Mouse (Mus musculus) forebrain, embryonic 15.5 days (tissue): ENCODE results near the gene Slc48a1. TPM values are rescaled to one million over a fixed set of nuclear protein-coding genes. Genes with fewer than 3 reads are reported as not detected.
A peak's percentile ranks its signal among the peaks of the same experiment; 100 is the strongest.

Source experiments
- ATAC-seq: fragments of 200-750 bp; cut with Nextera tagmentation; replicated peaks from 2 replicates; pipeline ENCODE4 v1.8.0; 2017; ENCODE audit warnings: mild to moderate bottlenecking, moderate TSS enrichment, moderate library complexity
- H3K27ac ChIP-seq: fragments of 300-500 bp; sonication (generic); replicated peaks from 2 replicates; pipeline ENCODE4 v1.5.1; 2015; ENCODE audit warnings: mild to moderate bottlenecking, inconsistent platforms
- H3K27me3 ChIP-seq: fragments of 300-500 bp; sonication (generic); 2 replicates; pipeline ENCODE4 v1.6.1; 2015; ENCODE audit warnings: inconsistent platforms
- H3K36me3 ChIP-seq: fragments of 300-500 bp; sonication (generic); 2 replicates; pipeline ENCODE4 v1.6.1; 2015; ENCODE audit warnings: mild to moderate bottlenecking, inconsistent platforms
- H3K4me1 ChIP-seq: fragments of 300-500 bp; sonication (generic); 2 replicates; pipeline ENCODE4 v1.6.1; 2015; ENCODE audit warnings: inconsistent platforms
- H3K4me2 ChIP-seq: fragments of 300-500 bp; sonication (generic); replicated peaks from 2 replicates; pipeline ENCODE4 v1.6.1; 2015; ENCODE audit warnings: mild to moderate bottlenecking, inconsistent platforms
- H3K4me3 ChIP-seq: fragments of 300-500 bp; sonication (generic); 2 replicates; pipeline ENCODE4 v1.5.1; 2015; ENCODE audit warnings: mild to moderate bottlenecking, inconsistent platforms
- H3K9ac ChIP-seq: fragments of 300-500 bp; sonication (generic); replicated peaks from 2 replicates; pipeline ENCODE4 v1.6.1; 2015; ENCODE audit warnings: mild to moderate bottlenecking, inconsistent platforms
- H3K9me3 ChIP-seq: fragments of 300-500 bp; sonication (generic); 2 replicates; pipeline ENCODE4 v1.6.1; 2016; ENCODE audit warnings: inconsistent platforms
- WGBS: fragments of 180-500 bp; shearing (Covaris S2); methylation state at CpG from one replicate; pipeline ENCODE4 v1.1.7; 2015; ENCODE audit warnings: mixed read lengths; 5-methylcytosine and 5-hydroxymethylcytosine counted together
- polyA plus RNA-seq: library from polyadenylated mRNA; unstranded; fragments of >200 nt; fragmentation: Nextera tagmentation; extraction: Ambion mirVana; gene quantifications from 2 replicates; pipeline ENCODE4 v1.2.1, GENCODE M21; 2015

The Slc48a1 gene
- polyA plus RNA-seq, 1 experiment from 2014 or later, result 64.9 TPM

GRCm38 (mm10) chr15:97755361-97755760 is 23.0 kb upstream of the Slc48a1 start:
- H3K9me3 ChIP-seq, result no peaks in the 10 kb centered on the region
- WGBS, result 58% methylated on average over 8 of the region's 8 CpGs
- no peaks in the 10 kb centered on the region for H3K27me3 ChIP-seq
- no peak overlapping the region for H3K4me3 ChIP-seq
- H3K4me2 ChIP-seq, result no peak overlapping the region
- no peak overlapping the region for H3K9ac ChIP-seq
- H3K27ac ChIP-seq, result no peak overlapping the region
- H3K4me1 ChIP-seq, result peaks cover 8% of the 10 kb centered on the region
- no peaks in the 10 kb centered on the region for H3K36me3 ChIP-seq
- no peak for ATAC-seq

- Histone ChIP-seq H3K4me3 (no peak overlapping the region), H3K4me1 (no peaks in the 10 kb centered on the region), H3K9ac (no peak overlapping the region), H3K27me3 (peaks cover 3% of the 10 kb centered on the region; the same call in 1 of the 2 replicates), H3K36me3 (no peaks in the 10 kb centered on the region), H3K9me3 (no peaks in the 10 kb centered on the region), H3K4me2 (no peak overlapping the region), H3K27ac (no peak overlapping the region)
- no peak for ATAC-seq
- 87% methylated on average over 9 of the region's 9 CpGs for WGBS
Observed at GRCm38 (mm10) chr15:97760006-97760405, 18.3 kb upstream of the Slc48a1 start.

DNA sequence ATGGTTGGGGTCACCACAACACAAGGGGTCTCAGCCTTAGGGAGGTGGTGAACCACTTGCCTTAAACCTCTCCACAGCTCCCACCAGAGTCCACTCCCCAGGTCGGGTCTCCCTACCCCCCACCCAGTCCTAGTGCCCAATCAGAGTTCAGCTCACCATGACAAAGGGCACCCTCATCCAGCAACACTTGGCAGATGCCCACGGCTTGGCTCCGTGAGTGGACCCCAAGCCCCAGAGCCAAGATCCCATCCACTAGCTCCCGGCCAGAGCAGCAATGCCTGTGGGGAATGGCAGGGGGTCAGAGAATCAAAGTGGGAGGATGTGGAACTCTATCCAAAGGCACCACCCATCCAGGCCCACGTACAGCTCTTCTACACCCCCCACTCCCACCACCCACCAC is 17.4 kb upstream of the Slc48a1 start:
- peaks cover 6% of the 10 kb centered on the region; the same call in 1 of the 2 replicates for H3K4me1 ChIP-seq
- no peak for ATAC-seq
- H3K27me3 ChIP-seq, result peaks cover 3% of the 10 kb centered on the region; the same call in 1 of the 2 replicates
- H3K9me3 ChIP-seq, result no peaks in the 10 kb centered on the region
- H3K4me3 ChIP-seq, result no peak overlapping the region
- no peak overlapping the region for H3K4me2 ChIP-seq
- H3K36me3 ChIP-seq, result no peaks in the 10 kb centered on the region
- no peak overlapping the region for H3K27ac ChIP-seq
- 57% methylated on average over 5 of the region's 5 CpGs for WGBS
- H3K9ac ChIP-seq, result no peak overlapping the region

- WGBS, result 35% methylated on average over 13 of the region's 13 CpGs
- H3K4me1 ChIP-seq, result peaks cover 11% of the 10 kb centered on the region
Observed at GRCm38 (mm10) chr15:97761438-97761837, 16.9 kb upstream of the Slc48a1 start.

DNA sequence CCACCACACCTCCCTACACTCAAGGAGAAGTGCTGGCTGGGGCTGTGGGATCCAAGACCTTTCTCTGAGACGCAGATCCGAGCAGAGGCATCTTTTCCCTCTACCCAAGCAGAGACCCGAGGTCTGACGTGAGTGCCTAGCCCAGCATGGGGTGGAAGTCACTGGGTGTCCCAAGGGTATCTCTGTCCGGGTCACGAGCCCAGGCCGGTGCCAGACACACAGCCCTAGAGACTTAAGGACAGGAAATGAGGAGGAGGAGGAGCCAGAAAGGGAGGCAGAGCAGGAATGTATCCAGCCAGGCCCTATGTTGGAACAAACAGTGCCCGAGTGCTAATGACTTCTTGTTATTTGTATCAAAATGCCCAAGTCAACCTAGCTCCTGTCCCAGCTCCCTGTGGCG is 15.6 kb upstream of the Slc48a1 start:
- Histone ChIP-seq H3K9ac (no peak overlapping the region), H3K27me3 (peaks cover 9% of the 10 kb centered on the region), H3K36me3 (no peaks in the 10 kb centered on the region), H3K4me2 (no peak overlapping the region), H3K4me3 (no peak overlapping the region), H3K27ac (no peak overlapping the region), H3K4me1 (peaks cover 24% of the 10 kb centered on the region), H3K9me3 (no peaks in the 10 kb centered on the region)
- WGBS, result 77% methylated on average over 9 of the region's 9 CpGs
- no peak for ATAC-seq

More at GRCm38 (mm10) chr15:97761438-97761837, 16.9 kb upstream of the Slc48a1 start:
- Histone ChIP-seq H3K4me3 (no peak overlapping the region), H3K27me3 (peaks cover 4% of the 10 kb centered on the region; the same call in 1 of the 2 replicates), H3K4me2 (no peak overlapping the region), H3K9ac (no peak overlapping the region), H3K27ac (no peak overlapping the region), H3K9me3 (no peaks in the 10 kb centered on the region), H3K36me3 (no peaks in the 10 kb centered on the region)
- ATAC-seq, result no peak

GRCm38 (mm10) chr15:97763256-97764049 is 14.9 kb upstream of the Slc48a1 start:
- no peak for ATAC-seq
- H3K4me1 ChIP-seq, result peaks cover 31% of the 10 kb centered on the region
- H3K27ac ChIP-seq, result no peak overlapping the region
- 65% methylated on average over 9 of the region's 9 CpGs for WGBS
- H3K9me3 ChIP-seq, result no peaks in the 10 kb centered on the region
- H3K27me3 ChIP-seq, result peaks cover 9% of the 10 kb centered on the region
- no peaks in the 10 kb centered on the region for H3K36me3 ChIP-seq
- H3K4me2 ChIP-seq, result no peak overlapping the region
- H3K4me3 ChIP-seq, result no peak overlapping the region
- no peak overlapping the region for H3K9ac ChIP-seq

GRCm38 (mm10) chr15:97764532-97764931 is 13.8 kb upstream of the Slc48a1 start:
- 89% methylated on average over 2 of the region's 2 CpGs for WGBS
- Histone ChIP-seq H3K4me2 (no peak overlapping the region), H3K4me3 (no peak overlapping the region), H3K36me3 (no peaks in the 10 kb centered on the region), H3K4me1 (peaks cover 32% of the 10 kb centered on the region), H3K9me3 (no peaks in the 10 kb centered on the region), H3K27ac (no peak overlapping the region), H3K9ac (no peak overlapping the region), H3K27me3 (peaks cover 17% of the 10 kb centered on the region)
- ATAC-seq, result no peak

GRCm38 (mm10) chr15:97765090-97765794 is 13.1 kb upstream of the Slc48a1 start:
- Histone ChIP-seq H3K4me1 (peaks cover 32% of the 10 kb centered on the region), H3K4me2 (0 out of 2 replicates have a peak overlapping the region, but pooled peaks have one; percentile 1), H3K9me3 (no peaks in the 10 kb centered on the region), H3K27ac (no peak overlapping the region), H3K4me3 (no peak overlapping the region), H3K9ac (no peak overlapping the region), H3K36me3 (no peaks in the 10 kb centered on the region), H3K27me3 (peaks cover 21% of the 10 kb centered on the region)
- ATAC-seq, result no peak
- WGBS, result 39% methylated on average over 13 of the region's 13 CpGs

- H3K9me3 ChIP-seq, result no peaks in the 10 kb centered on the region
- H3K4me3 ChIP-seq, result peak overlapping the region; percentile 46
- WGBS, result 4% methylated on average over 8 of the region's 8 CpGs
- peak overlapping the region; percentile 41; the same call in 1 of the 2 replicates for H3K9ac ChIP-seq
- 0 out of 2 replicates have a peak, but pooled peaks have one; percentile 33 for ATAC-seq
- H3K4me1 ChIP-seq, result peaks cover 32% of the 10 kb centered on the region
- H3K4me2 ChIP-seq, result peak overlapping the region; percentile 91
- H3K27me3 ChIP-seq, result peaks cover 21% of the 10 kb centered on the region
- peak overlapping the region; percentile 29 for H3K27ac ChIP-seq
- H3K36me3 ChIP-seq, result no peaks in the 10 kb centered on the region
Observed at GRCm38 (mm10) chr15:97766194-97766593, 12.1 kb upstream of the Slc48a1 start.

GRCm38 (mm10) chr15:97766594-97767279 is 11.6 kb upstream of the Slc48a1 start:
- 6% methylated on average over 23 of the region's 23 CpGs for WGBS
- peaks cover 21% of the 10 kb centered on the region for H3K27me3 ChIP-seq

DNA sequence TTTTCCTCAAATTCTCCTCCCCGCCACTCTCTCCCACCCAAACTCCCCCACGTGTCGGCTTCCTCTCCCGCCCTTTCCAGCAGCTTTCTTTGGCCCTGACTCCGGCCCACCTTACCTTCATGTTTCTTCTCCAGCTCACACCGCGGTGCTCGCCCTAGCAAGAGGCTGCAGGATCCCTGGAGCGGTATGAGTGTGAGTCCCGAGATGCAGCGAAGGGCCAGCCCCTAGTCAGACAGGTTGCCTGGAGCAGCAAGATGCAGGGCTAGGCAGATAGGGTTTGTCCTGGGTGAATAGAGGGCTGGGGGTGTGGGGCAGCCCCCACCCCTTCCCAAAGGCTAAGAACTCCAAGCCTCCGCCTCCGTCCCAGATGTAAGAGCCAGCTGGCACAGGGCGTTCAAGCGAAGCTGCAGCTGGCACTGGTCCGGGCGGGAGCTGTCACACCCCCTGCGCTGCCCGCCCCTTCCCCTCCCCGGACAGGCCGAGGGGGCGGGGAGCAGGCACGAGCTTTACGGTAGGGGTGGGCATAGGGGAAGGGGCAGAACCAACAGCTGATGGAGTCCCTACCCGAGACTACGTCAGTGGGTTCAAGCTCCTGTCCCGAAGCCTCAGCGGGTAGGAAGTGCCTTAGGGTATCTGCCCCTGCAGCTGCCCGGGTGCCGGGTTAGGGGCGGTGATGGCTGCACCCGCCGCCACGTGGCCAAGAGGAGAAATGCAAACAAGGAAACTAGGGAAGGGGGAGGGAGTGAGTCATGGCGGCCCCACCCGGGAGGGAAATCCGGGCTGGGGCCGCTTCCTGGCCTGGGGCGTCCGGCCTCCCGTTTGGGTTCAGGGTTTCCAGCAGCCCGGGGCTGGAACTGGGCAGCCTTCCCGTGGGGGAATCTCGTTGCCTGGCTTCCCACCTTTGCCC is 10.8 kb upstream of the Slc48a1 start, which contains the start of gene Rapgef3:
Gene Rapgef3, minus strand, starts transcription at position 693 of the 907 bp plus-strand sequence.
- Histone ChIP-seq H3K4me1 (peaks cover 32% of the 10 kb centered on the region), H3K27me3 (peaks cover 21% of the 10 kb centered on the region), H3K9ac (peak within 1 kb of the TSS; percentile 41), H3K36me3 (no peaks in the 10 kb centered on the region), H3K27ac (peak within 1 kb of the TSS; percentile 42), H3K4me2 (peak within 1 kb of the TSS; percentile 91), H3K9me3 (no peaks in the 10 kb centered on the region), H3K4me3 (peak within 1 kb of the TSS; percentile 46)
- ATAC-seq, result peak; percentile 83
- under 1% methylated on average over 44 of the region's 44 CpGs for WGBS

More at GRCm38 (mm10) chr15:97766594-97767279, 11.6 kb upstream of the Slc48a1 start:
- H3K4me2 ChIP-seq, result peak overlapping the region; percentile 91
- H3K36me3 ChIP-seq, result no peaks in the 10 kb centered on the region
- H3K9ac ChIP-seq, result peak overlapping the region; percentile 41
- ATAC-seq, result 0 out of 2 replicates have a peak, but pooled peaks have one; percentile 5
- peaks cover 32% of the 10 kb centered on the region for H3K4me1 ChIP-seq
- peak overlapping the region; percentile 46 for H3K4me3 ChIP-seq
- peak overlapping the region; percentile 29 for H3K27ac ChIP-seq
- no peaks in the 10 kb centered on the region for H3K9me3 ChIP-seq
